Mouse (Mus musculus): Measurements from ENCODE around the gene Fgfr2. TPM values are rescaled to one million over a fixed set of nuclear protein-coding genes. Genes with fewer than 3 reads are reported as not detected.

Gene Fgfr2
- polyA plus RNA-seq, 1 experiment from 2014 or later = 11.4 TPM

- no peak overlapping the region for H3K4me2 ChIP-seq (ENCODE audit: low read depth, low read length)
- WGBS (ENCODE audit: insufficient replicate concordance) = 20% methylated on average over 12 of the region's 12 CpGs
- ATAC-seq (ENCODE audit: low read depth) = no peak
Observed at GRCm38 (mm10) chr7:131597779-131598482, 1525.2 kb downstream of the Fgfr2 start.

GRCm38 (mm10) chr7:131585551-131585950 is 1537.6 kb downstream of the Fgfr2 start:
- H3K4me2 ChIP-seq (ENCODE audit: low read depth, low read length) = no peak overlapping the region
- no peaks in the 10 kb centered on the region for H3K36me3 ChIP-seq (ENCODE audit: control insufficient read depth, insufficient read depth)
- H3K9ac ChIP-seq (ENCODE audit: low read depth, low read length) = no peak overlapping the region
- H3K9me3 ChIP-seq (replicated peaks; ENCODE audit: control insufficient read depth, low read length) = no peaks in the 10 kb centered on the region
- no peaks in the 10 kb centered on the region for H3K4me1 ChIP-seq (ENCODE audit: control insufficient read depth, low read depth, low read length)
- no peak for ATAC-seq (ENCODE audit: low read depth)
- no peak overlapping the region for H3K4me3 ChIP-seq (ENCODE audit: low read depth, low read length)
- H3K27ac ChIP-seq (ENCODE audit: low read length) = no peak overlapping the region
- WGBS (ENCODE audit: insufficient replicate concordance) = 75% methylated on average over 5 of the region's 5 CpGs
- H3K27me3 ChIP-seq (ENCODE audit: control insufficient read depth, insufficient read depth, low read depth, low read length) = no peaks in the 10 kb centered on the region

More at GRCm38 (mm10) chr7:131597779-131598482, 1525.2 kb downstream of the Fgfr2 start:
- Histone ChIP-seq H3K4me3 (ENCODE audit: low read depth, low read length) (no peak overlapping the region), H3K27ac (ENCODE audit: low read length) (no peak overlapping the region), H3K4me1 (ENCODE audit: control insufficient read depth, low read depth, low read length) (no peaks in the 10 kb centered on the region), H3K36me3 (ENCODE audit: control insufficient read depth, insufficient read depth) (no peaks in the 10 kb centered on the region), H3K27me3 (ENCODE audit: control insufficient read depth, insufficient read depth, low read depth, low read length) (no peaks in the 10 kb centered on the region), H3K9me3 (replicated peaks; ENCODE audit: control insufficient read depth, low read length) (no peaks in the 10 kb centered on the region), H3K9ac (ENCODE audit: low read depth, low read length) (no peak overlapping the region)

- Histone ChIP-seq H3K9me3 (replicated peaks; ENCODE audit: control insufficient read depth, low read length) (no peaks in the 10 kb centered on the region), H3K36me3 (ENCODE audit: control insufficient read depth, insufficient read depth) (no peaks in the 10 kb centered on the region), H3K27me3 (ENCODE audit: control insufficient read depth, insufficient read depth, low read depth, low read length) (no peaks in the 10 kb centered on the region), H3K4me1 (ENCODE audit: control insufficient read depth, low read depth, low read length) (no peaks in the 10 kb centered on the region), H3K9ac (ENCODE audit: low read depth, low read length) (no peak overlapping the region), H3K4me2 (ENCODE audit: low read depth, low read length) (no peak overlapping the region), H3K27ac (ENCODE audit: low read length) (no peak overlapping the region), H3K4me3 (ENCODE audit: low read depth, low read length) (no peak overlapping the region)
- 69% methylated on average over 9 of the region's 9 CpGs for WGBS (ENCODE audit: insufficient replicate concordance)
- no peak for ATAC-seq (ENCODE audit: low read depth)
Observed at GRCm38 (mm10) chr7:131582178-131582577, 1541.0 kb downstream of the Fgfr2 start.

GRCm38 (mm10) chr7:131575246-131575645 is 1547.9 kb downstream of the Fgfr2 start:
- 76% methylated on average over 6 of the region's 6 CpGs for WGBS (ENCODE audit: insufficient replicate concordance)
- H3K27ac ChIP-seq (ENCODE audit: low read length) = no peak overlapping the region
- no peak overlapping the region for H3K9ac ChIP-seq (ENCODE audit: low read depth, low read length)
- H3K27me3 ChIP-seq (ENCODE audit: control insufficient read depth, insufficient read depth, low read depth, low read length) = no peaks in the 10 kb centered on the region
- H3K4me3 ChIP-seq (ENCODE audit: low read depth, low read length) = no peak overlapping the region
- ATAC-seq (ENCODE audit: low read depth) = no peak
- peaks cover 26% of the 10 kb centered on the region for H3K36me3 ChIP-seq (ENCODE audit: control insufficient read depth, insufficient read depth)
- H3K9me3 ChIP-seq (replicated peaks; ENCODE audit: control insufficient read depth, low read length) = no peaks in the 10 kb centered on the region
- H3K4me2 ChIP-seq (ENCODE audit: low read depth, low read length) = no peak overlapping the region
- no peaks in the 10 kb centered on the region for H3K4me1 ChIP-seq (ENCODE audit: control insufficient read depth, low read depth, low read length)

- peaks cover 36% of the 10 kb centered on the region for H3K27me3 ChIP-seq (ENCODE audit: control insufficient read depth, insufficient read depth, low read depth, low read length)
- under 1% methylated on average over 14 of the region's 14 CpGs for WGBS (ENCODE audit: insufficient replicate concordance)
- H3K27ac ChIP-seq (ENCODE audit: low read length) = peak overlapping the region; percentile 91
- peaks cover 15% of the 10 kb centered on the region for H3K4me1 ChIP-seq (ENCODE audit: control insufficient read depth, low read depth, low read length)
- no peaks in the 10 kb centered on the region for H3K9me3 ChIP-seq (replicated peaks; ENCODE audit: control insufficient read depth, low read length)
- H3K36me3 ChIP-seq (ENCODE audit: control insufficient read depth, insufficient read depth) = peaks cover 33% of the 10 kb centered on the region
- H3K9ac ChIP-seq (ENCODE audit: low read depth, low read length) = peak overlapping the region; percentile 98
- H3K4me2 ChIP-seq (ENCODE audit: low read depth, low read length) = peak overlapping the region; percentile 73
- H3K4me3 ChIP-seq (ENCODE audit: low read depth, low read length) = peak overlapping the region; percentile 96
- ATAC-seq (ENCODE audit: low read depth) = peak; percentile 59
Observed at GRCm38 (mm10) chr7:131560697-131561042, 1562.5 kb downstream of the Fgfr2 start.

- peaks cover 29% of the 10 kb centered on the region for H3K36me3 ChIP-seq (ENCODE audit: control insufficient read depth, insufficient read depth)
- H3K9ac ChIP-seq (ENCODE audit: low read depth, low read length) = peak within 1 kb of the TSS; percentile 98
- no peaks in the 10 kb centered on the region for H3K9me3 ChIP-seq (replicated peaks; ENCODE audit: control insufficient read depth, low read length)
- peak within 1 kb of the TSS; percentile 96 for H3K4me3 ChIP-seq (ENCODE audit: low read depth, low read length)
- H3K27ac ChIP-seq (ENCODE audit: low read length) = peak within 1 kb of the TSS; percentile 91
- H3K4me1 ChIP-seq (ENCODE audit: control insufficient read depth, low read depth, low read length) = peaks cover 15% of the 10 kb centered on the region
- H3K27me3 ChIP-seq (ENCODE audit: control insufficient read depth, insufficient read depth, low read depth, low read length) = peaks cover 41% of the 10 kb centered on the region
- under 1% methylated on average over 47 of the region's 51 CpGs for WGBS (ENCODE audit: insufficient replicate concordance)
- H3K4me2 ChIP-seq (ENCODE audit: low read depth, low read length) = peak within 1 kb of the TSS; percentile 73
- ATAC-seq (ENCODE audit: low read depth) = peak; percentile 92
Observed at GRCm38 (mm10) chr7:131559986-131560696, 1563.0 kb downstream of the Fgfr2 start, which contains the start of gene Bub3. Gene Bub3, plus strand, starts transcription at chr7:131560222.

GRCm38 (mm10) chr7:131557751-131558150 is 1565.4 kb downstream of the Fgfr2 start:
- H3K9me3 ChIP-seq (replicated peaks; ENCODE audit: control insufficient read depth, low read length) = no peaks in the 10 kb centered on the region
- H3K36me3 ChIP-seq (ENCODE audit: control insufficient read depth, insufficient read depth) = peaks cover 9% of the 10 kb centered on the region
- 39% methylated on average over 2 of the region's 2 CpGs for WGBS (ENCODE audit: insufficient replicate concordance)
- H3K27me3 ChIP-seq (ENCODE audit: control insufficient read depth, insufficient read depth, low read depth, low read length) = peaks cover 65% of the 10 kb centered on the region
- peaks cover 15% of the 10 kb centered on the region for H3K4me1 ChIP-seq (ENCODE audit: control insufficient read depth, low read depth, low read length)
- no peak overlapping the region for H3K9ac ChIP-seq (ENCODE audit: low read depth, low read length)
- H3K27ac ChIP-seq (ENCODE audit: low read length) = no peak overlapping the region
- H3K4me2 ChIP-seq (ENCODE audit: low read depth, low read length) = no peak overlapping the region
- no peak overlapping the region for H3K4me3 ChIP-seq (ENCODE audit: low read depth, low read length)
- no peak for ATAC-seq (ENCODE audit: low read depth)

- Histone ChIP-seq H3K27me3 (ENCODE audit: control insufficient read depth, insufficient read depth, low read depth, low read length) (peaks cover 75% of the 10 kb centered on the region), H3K9ac (ENCODE audit: low read depth, low read length) (no peak overlapping the region), H3K27ac (ENCODE audit: low read length) (no peak overlapping the region), H3K4me2 (ENCODE audit: low read depth, low read length) (no peak overlapping the region), H3K4me1 (ENCODE audit: control insufficient read depth, low read depth, low read length) (peaks cover 7% of the 10 kb centered on the region), H3K9me3 (replicated peaks; ENCODE audit: control insufficient read depth, low read length) (no peaks in the 10 kb centered on the region), H3K36me3 (ENCODE audit: control insufficient read depth, insufficient read depth) (no peaks in the 10 kb centered on the region), H3K4me3 (ENCODE audit: low read depth, low read length) (peak overlapping the region; percentile 16; the same call in 1 of the 2 replicates)
- under 1% methylated on average over 37 of the region's 37 CpGs for WGBS (ENCODE audit: insufficient replicate concordance)
- no peak for ATAC-seq (ENCODE audit: low read depth)
Observed at GRCm38 (mm10) chr7:131556541-131557271, 1566.4 kb downstream of the Fgfr2 start.
